Mouse (Mus musculus): ENCODE measurements at regions not wholly inside any gene's neighbourhood (a gene's known extent, or its start where the extent isn't known, plus 50 kb on each side); places are given as distances from the start of the nearest gene placed in this dataset.

- no peak for TF ChIP-seq POLR2A (IDR thresholded peaks at IDR 0.05; ENCODE audit: insufficient read depth, low read depth, low read length)
- TF ChIP-seq EP300 (IDR thresholded peaks at IDR 0.05; ENCODE audit: insufficient read depth, low read depth, low read length): no peak
These were observed 425.7 kb downstream of the Gm11232 start for GRCm38 (mm10) chr4:71332018-71332417.

All from heart, adult 2 months (tissue).